Mouse (Mus musculus) thymus, adult 2 months (tissue): Measurements from ENCODE around the gene Rgs6. TPM values are rescaled to one million over a fixed set of nuclear protein-coding genes. Genes with fewer than 3 reads are reported as not detected.

Experiments used
- DNase-seq: peaks from one replicate; pipeline ENCODE4 v3.0.0; 2021
- H3K27ac ChIP-seq: fragments of 200-500 bp; 2 replicates; pipeline ENCODE4 v1.5.1; 2012; ENCODE audit warnings: low read length, control low read depth; ENCODE audit not compliant: control insufficient read depth, insufficient read depth
- H3K27me3 ChIP-seq: fragments of 200-500 bp; 2 replicates; pipeline ENCODE4 v1.6.1; 2012; ENCODE audit warnings: mild to moderate bottlenecking, low read length, moderate library complexity, mixed read lengths; ENCODE audit not compliant: control insufficient read depth, insufficient read depth
- H3K36me3 ChIP-seq: fragments of 200-500 bp; 2 replicates; pipeline ENCODE4 v1.6.1; 2012; ENCODE audit warnings: mild to moderate bottlenecking, low read length, moderate library complexity; ENCODE audit not compliant: control insufficient read depth, insufficient read depth
- H3K4me1 ChIP-seq: fragments of 200-500 bp; replicated peaks from 2 replicates; pipeline ENCODE4 v1.6.1; 2012; ENCODE audit warnings: low read length; ENCODE audit not compliant: control insufficient read depth, insufficient read depth
- H3K4me3 ChIP-seq: fragments of 200-500 bp; 2 replicates; pipeline ENCODE4 v1.5.1; 2012; ENCODE audit warnings: mild to moderate bottlenecking, low read length, control low read depth, moderate library complexity; ENCODE audit not compliant: control insufficient read depth, insufficient read depth
- CTCF ChIP-seq: fragments of 200-500 bp; IDR thresholded peaks from 2 replicates; pipeline ENCODE4 v1.5.1; 2012; ENCODE audit warnings: mild to moderate bottlenecking, control low read depth, low read length, moderate library complexity, borderline replicate concordance; ENCODE audit not compliant: control insufficient read depth, poor library complexity, insufficient read depth; ENCODE audit errors: extremely low read depth
- POLR2A ChIP-seq: fragments of 200-500 bp; IDR thresholded peaks from 2 replicates; pipeline ENCODE4 v1.6.1; 2012; ENCODE audit warnings: mild to moderate bottlenecking, low read length, control low read depth, moderate library complexity; ENCODE audit not compliant: control insufficient read depth, poor library complexity, insufficient read depth; ENCODE audit errors: extremely low read depth
- WGBS: fragments of 180-500 bp; shearing (Covaris S2); methylation state at CpG from one replicate; pipeline ENCODE4 v1.1.7; 2018; 5-methylcytosine and 5-hydroxymethylcytosine counted together
- polyA plus RNA-seq: library from polyadenylated mRNA; depleted of rRNA; stranded (reverse); fragments of >200 nt; gene quantifications from 2 replicates; pipeline ENCODE4 v1.2.3, GENCODE M21; 2012

Rgs6 gene
- polyA plus RNA-seq, 1 experiment = 0.46 TPM

DNA sequence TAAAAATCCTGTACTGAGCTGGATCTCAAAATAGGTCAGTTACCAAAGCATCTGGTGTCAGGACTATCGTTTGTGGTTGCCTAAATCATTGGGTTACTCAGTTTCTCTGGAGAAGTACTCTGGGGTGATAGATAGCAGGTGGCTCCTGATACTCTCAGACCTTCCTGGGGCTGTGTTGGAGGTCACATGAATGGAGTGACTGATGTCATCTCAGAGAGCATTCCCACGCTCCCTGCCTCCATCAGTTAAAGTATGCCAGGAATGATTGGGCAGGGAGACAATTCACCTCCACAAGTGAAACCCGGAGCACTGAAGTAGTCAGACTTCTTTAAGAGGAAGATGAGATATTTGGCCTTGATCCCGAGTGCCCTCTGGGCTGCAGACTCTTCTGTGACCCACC lies 15.9 kb downstream of the Rgs6 start:
- H3K4me1 ChIP-seq = no peaks in the 10 kb centered on the region
- no peak for DNase-seq
- H3K27me3 ChIP-seq = no peaks in the 10 kb centered on the region
- 79% methylated on average over 4 of the region's 4 CpGs for WGBS
- H3K27ac ChIP-seq = no peak overlapping the region
- H3K4me3 ChIP-seq = no peak overlapping the region
- no peak for TF ChIP-seq CTCF
- H3K36me3 ChIP-seq = no peaks in the 10 kb centered on the region

DNA sequence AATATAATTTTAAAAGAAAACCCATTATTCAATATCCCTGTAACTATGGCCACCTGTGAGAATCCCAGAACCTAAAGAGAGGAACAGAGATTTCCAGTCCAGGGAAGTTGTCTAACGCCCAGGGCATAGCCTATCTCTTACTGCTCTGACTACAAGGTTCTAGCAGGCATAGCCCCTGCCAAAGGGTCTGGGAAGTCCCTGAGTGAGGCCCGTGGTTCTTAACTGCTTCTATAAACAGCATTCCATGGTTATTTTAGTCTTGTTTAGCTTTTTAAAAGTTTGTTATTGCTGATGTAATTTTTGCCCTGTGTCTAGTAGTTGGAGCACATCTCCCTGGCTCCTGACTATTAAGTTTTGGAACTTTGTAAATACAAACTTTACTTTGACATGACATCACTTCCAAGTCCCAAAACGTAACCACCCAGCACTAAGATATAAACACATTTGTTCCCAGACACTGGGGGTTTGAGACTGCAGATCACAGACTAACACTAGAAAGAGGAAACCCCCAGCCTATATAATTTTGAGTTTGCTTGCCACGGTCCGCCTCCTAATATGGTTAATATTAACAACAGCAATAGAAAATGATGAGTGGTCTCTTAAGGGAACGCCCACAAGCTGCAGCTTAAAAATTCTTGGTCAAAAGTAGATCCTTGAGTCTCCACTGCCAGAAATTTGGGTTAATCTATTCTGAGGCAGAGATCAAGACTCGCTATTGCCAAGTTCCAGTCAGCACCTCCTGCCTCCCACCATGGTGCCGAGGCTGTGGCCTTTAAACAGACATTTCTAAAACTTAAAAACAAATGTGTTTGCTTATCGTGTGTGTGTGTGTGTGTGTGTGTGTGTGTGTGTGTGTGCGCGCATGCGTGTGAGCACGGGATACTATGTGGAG lies 24.9 kb downstream of the Rgs6 start:
- 88% methylated on average over 13 of the region's 13 CpGs for WGBS
- TF ChIP-seq CTCF (no peak), POLR2A (no peak)
- Histone ChIP-seq H3K36me3 (no peaks in the 10 kb centered on the region), H3K27me3 (peaks cover 8% of the 10 kb centered on the region), H3K4me3 (no peak overlapping the region), H3K27ac (no peak overlapping the region), H3K4me1 (no peaks in the 10 kb centered on the region)
- no peak for DNase-seq

DNA sequence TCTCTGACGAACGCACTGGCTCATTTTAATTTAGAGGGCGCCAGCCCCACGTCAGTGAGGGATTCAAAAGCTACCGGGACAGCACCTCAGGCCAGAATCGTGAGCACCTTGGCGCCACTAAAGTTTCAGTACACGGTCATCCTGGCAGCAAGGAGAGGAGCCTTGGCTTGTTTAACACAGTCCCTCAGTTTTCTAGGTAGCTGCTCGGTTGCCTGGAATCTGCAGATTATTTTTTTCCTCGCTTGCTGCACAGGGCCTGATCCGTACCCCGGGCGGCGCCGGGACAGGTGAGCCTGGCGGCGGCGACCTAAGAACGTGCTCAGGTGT lies 28.4 kb downstream of the Rgs6 start:
- 6% methylated on average over 19 of the region's 19 CpGs for WGBS
- Histone ChIP-seq H3K36me3 (no peaks in the 10 kb centered on the region), H3K4me1 (no peaks in the 10 kb centered on the region), H3K4me3 (no peak overlapping the region), H3K27me3 (peaks cover 14% of the 10 kb centered on the region), H3K27ac (no peak overlapping the region)
- DNase-seq = no peak
- TF ChIP-seq CTCF (no peak), POLR2A (no peak)

DNA sequence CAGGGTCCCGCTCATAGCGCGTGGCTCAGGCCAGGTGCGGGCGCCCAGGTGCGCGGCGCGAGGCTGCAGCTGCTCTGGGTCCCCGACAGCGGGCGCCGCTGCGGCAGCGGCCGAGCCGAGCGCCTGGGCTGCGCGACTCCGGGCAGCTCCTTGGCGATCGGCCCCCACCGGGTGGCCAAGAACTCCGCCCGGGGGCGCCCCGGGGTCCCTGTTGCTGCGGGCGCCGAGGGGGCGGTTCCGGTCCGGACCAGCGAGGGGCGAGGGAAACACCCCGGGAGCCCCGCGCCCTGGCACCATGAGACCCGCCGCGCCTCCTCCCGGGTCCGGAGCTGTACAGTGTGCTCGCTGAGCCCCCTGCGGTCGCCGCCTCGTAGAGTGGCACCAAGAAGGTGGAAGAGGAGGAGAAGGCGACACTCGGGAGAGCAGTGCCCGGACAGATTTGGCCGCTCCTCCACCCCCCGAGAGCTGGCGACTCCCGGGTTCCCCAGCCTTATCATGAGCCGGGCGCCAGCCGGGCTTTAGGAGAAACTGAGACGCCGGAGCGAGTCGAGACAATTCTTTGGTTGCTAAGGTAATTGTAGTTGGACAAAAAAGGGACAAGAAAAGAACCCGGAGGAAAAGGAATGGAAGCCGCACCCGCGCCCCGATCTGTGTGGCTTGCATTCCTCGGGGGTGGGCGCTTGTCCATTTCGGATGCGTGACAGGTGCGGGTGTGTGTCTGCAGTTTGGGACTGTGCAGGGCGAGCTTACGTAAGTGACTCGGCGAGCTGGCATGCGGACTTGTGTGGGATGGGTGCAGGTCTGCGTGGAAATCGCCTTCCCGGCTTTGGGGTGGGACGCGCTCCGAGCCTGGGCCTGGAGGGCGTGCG lies 29.0 kb downstream of the Rgs6 start:
- peaks cover 14% of the 10 kb centered on the region for H3K27me3 ChIP-seq
- no peak for DNase-seq

DNA sequence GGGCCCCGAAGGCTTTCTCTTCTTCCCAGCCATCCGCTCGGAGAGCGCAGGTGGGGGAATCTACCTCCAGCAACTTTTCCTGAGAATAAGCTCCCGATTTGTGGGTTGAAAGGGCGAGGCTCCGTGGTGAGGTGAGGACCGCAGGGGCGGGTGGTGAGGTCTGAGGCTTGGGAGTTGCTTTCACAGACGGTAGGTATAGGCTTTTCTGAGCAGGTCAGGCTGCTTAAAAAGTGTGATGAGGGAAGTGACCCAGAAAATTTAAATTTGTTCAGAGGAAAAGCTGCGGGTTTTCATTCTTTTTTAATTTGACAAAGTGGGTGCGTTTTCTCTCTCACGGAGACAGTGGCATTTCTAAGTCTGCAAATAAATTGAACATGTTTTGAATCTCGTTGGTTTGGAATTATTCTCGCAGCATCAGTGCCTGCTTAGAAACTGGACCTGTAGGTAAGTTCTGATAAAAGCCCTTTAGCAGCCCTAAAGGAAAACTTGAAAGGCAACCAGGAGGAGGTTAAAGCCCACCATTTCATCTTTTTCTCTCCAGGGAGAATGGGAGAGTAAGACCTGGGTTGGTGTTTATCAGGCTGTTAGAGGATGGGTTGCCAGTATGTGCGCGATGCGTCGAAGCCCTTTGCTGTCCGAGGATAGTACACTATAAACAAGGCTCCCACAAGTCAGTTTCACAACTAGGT lies 29.7 kb downstream of the Rgs6 start:
- H3K27me3 ChIP-seq = peaks cover 14% of the 10 kb centered on the region
- no peaks in the 10 kb centered on the region for H3K4me1 ChIP-seq
- TF ChIP-seq CTCF (no peak), POLR2A (no peak)
- no peak overlapping the region for H3K4me3 ChIP-seq
- no peak for DNase-seq
- no peak overlapping the region for H3K27ac ChIP-seq
- WGBS = 29% methylated on average over 20 of the region's 20 CpGs
- H3K36me3 ChIP-seq = no peaks in the 10 kb centered on the region

More for the DNA sequence above, 29.0 kb downstream of the Rgs6 start:
- Histone ChIP-seq H3K4me1 (no peaks in the 10 kb centered on the region), H3K4me3 (no peak overlapping the region), H3K36me3 (no peaks in the 10 kb centered on the region), H3K27ac (no peak overlapping the region)
- 6% methylated on average over 85 of the region's 86 CpGs for WGBS
- TF ChIP-seq CTCF = no peak
- no peak for TF ChIP-seq POLR2A

DNA sequence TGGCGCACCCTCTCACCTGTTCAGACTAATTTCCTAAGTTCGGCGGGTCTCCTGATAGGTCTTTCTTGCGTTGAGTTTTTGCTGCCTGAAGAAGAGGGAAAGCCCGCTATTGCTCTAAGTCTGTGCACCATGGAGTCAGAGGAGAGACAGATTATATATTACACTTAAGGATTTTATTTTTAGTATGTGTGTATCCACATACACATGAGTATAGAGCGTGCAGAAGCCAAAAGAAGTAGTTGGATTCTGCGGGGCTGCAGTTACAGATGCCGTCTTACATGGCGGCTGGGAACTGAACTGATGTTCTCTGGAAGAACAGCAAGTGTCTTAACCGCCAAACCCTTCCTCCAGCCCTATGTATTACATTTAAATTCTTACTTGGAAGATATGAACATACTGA lies 52.3 kb downstream of the Rgs6 start:
- H3K36me3 ChIP-seq = no peaks in the 10 kb centered on the region
- H3K27ac ChIP-seq = no peak overlapping the region
- no peak for DNase-seq
- 91% methylated on average over 10 of the region's 10 CpGs for WGBS
- no peak overlapping the region for H3K4me3 ChIP-seq
- H3K4me1 ChIP-seq = no peaks in the 10 kb centered on the region
- H3K27me3 ChIP-seq = no peaks in the 10 kb centered on the region
- TF ChIP-seq CTCF (no peak), POLR2A (no peak)
